Mouse (Mus musculus): ENCODE data around the gene Rreb1. TPM values are rescaled to one million over a fixed set of nuclear protein-coding genes. Genes with fewer than 3 reads are reported as not detected.
A peak's percentile ranks its signal among the peaks of the same experiment; 100 is the strongest.

Gene Rreb1
- total RNA-seq, 2 experiments from 2014 or later = 1.8 to 26.4 TPM

DNA sequence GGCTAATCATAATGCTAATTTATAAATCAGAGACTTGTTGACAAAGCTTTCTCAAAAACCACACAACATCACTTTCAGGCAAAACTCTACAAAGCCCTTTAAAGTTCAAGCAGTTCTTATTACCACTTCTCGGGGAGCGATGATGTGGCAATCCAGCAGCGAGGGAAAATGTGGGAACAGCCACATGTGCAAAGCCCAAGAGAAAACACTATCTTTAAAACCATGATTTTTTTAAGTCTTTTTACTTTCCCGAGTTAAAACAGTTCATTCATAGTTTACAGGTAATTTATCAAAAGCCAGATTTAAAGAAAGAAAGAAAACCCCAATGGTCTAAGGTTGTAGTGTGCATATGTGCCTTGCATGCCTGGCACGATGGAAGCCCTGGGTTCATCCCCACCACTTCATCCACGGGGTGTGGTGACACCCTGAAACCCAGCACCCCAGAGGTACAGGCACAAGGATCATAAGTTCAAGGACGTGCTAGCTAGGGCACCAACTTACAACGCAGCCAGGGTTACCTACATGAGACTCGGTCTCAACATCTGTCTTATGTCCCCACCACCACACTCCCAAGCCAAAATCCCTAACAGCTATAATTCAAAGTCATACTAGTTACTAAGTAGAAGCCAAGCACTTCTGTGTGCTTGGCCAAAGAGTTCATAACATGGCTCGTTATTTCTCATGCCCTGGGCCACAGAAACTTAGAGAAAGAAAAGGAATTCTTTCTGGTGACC, 214.6 kb downstream of the Rreb1 start:
- ATAC-seq (replicated peaks; ENCODE audit: low FRiP score, poor library complexity, severe bottlenecking) = peak; percentile 30

DNA sequence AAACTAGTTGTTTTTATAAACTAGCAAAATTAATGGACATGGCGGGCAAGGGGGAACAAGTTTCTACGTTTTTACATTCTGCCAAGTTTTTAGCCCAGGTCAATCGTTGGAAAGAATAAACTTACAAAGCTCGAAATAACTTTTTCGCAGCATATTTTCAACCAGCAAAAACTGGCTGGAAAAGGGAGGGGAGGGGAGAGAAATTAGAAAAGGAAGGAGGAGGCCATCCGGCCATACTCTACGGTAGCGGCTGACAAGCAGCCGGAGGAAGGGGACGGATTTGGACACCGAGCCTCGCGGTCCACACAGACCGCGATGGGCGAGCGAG, 215.1 kb downstream of the Rreb1 start:
- no peak for ATAC-seq (replicated peaks; ENCODE audit: low FRiP score, poor library complexity, severe bottlenecking)

DNA sequence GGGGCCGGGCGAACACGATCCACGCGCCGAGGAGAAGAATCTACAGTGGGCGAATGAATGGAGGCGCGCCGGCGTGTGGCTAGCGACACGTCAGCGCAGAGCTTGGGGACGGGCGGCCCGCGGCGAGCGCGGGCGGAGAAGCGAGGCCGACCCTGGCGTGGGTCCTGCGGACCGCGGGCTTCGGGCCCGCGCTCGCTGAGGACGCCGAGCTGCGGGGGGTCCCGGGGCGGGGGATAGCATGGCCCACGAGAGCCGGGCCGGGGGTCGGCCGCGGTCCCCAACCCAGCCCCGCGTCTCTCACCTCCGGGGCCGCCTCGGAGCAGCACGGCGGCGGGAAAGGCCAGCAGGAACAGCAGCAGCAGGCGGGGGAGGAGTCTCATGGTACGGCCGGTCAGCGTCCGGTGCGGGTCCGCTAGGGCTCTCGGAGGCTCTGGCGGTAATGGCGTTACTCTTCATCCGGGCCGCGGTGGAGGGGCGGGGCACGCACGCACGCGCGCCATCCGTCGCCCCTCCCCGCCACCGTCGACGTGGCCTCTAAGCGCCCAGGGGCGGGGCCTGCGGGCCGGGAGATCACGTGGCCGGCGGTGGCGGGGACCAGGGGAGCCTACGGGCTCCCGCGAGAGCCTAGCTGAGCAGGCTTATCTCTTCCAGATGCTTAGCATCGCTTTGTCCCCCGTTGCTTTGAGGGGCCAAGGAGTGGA, 215.7 kb downstream of the Rreb1 start, which contains the start of gene Ssr1:
Gene Ssr1, minus strand, starts transcription at position 514 of the 701 bp plus-strand sequence.
- ATAC-seq (replicated peaks; ENCODE audit: low FRiP score, poor library complexity, severe bottlenecking) = peak; percentile 95

DNA sequence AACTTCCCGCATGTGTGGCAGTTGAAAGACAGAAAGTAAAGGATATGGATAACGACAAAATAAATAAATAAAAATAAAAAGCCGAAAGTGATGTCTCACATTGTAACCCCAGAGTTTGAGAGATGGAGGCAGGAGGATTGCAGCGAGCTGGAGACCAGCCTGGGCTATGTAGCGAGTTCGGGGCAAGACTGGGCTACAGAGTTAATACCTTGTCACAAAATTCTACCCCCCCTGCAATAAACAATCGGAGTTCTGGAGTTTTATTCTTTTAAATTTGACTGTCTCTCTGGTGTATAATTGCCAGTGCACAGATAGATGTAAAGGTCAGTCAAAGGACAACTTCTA, 216.2 kb downstream of the Rreb1 start:
- peak; percentile 44 for ATAC-seq (replicated peaks; ENCODE audit: low FRiP score, poor library complexity, severe bottlenecking)

DNA sequence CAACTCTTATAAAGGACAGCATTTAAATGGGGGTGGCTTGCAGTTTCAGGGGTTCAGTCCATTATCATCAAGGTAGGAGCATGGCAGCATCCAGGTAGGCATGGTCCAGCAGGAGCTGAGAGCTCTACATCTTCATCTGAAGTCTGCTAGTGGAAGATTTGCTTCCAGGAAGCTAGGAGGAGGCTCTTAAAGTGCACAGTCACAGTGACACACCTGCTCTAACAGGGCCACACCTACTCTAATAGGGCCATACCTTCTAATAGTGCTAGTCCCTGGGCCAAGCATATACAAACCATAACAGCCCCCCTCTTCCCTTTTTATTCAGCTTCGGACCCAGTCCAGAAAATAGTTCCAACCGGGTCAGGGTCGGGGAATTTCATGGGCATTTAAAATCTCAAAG, 221.5 kb downstream of the Rreb1 start:
- ATAC-seq (replicated peaks; ENCODE audit: low FRiP score, poor library complexity, severe bottlenecking) = peak; percentile 87

Other genes with a start within 250 kb of the Rreb1 start
- 76.0 and 76.3 TPM in 2 replicates for gene Ssr1, start 215.8 kb downstream of the Rreb1 start, total RNA-seq (2015; ENCODE audit: low replicate concordance)
- 66.6 and 69.7 TPM in 2 replicates for gene Ssr1, start 215.8 kb downstream of the Rreb1 start, total RNA-seq (2017; ENCODE audit: low replicate concordance)